Mouse (Mus musculus) heart, adult 9 months (tissue): ENCODE measurements around the gene Macf1.

Experiments used
- DNase-seq, 2 experiments: peaks; one replicate each; pipeline ENCODE4 v3.0.0; 2022; ENCODE audit warnings: low spot score in 2 of 2

Gene Macf1

DNA sequence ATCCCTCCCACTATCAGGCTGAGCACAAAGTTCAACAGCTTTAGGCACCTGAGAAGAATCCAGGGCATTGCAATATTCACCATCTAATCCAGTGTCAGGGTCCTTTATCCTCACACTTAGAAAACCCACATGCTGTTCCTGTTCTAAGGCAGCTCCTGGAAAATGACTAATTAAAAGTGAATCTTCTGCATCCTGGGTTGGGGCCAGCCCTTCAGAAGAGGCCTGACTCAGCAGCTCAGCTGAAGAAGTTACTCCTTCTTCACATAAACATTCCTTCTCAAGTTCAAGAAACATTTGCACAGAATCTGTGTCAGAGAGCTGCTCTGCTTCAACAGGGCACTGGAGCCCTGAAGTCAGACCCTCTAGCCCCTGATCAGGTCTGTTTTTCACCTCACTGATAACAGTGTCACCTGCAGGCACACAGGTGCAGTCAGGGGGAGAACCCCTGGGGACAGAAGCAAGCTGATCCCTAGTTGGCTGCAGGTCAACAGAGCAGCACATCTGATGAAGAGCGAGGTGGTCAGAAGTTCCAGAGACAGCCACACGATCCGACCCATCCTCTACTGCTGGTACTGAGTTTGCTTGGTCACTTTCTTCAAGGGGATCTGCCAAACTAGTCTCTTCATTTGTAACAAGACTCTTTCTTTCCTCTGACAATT, 275.0 kb downstream of the Macf1 start:
- no peak for DNase-seq

DNA sequence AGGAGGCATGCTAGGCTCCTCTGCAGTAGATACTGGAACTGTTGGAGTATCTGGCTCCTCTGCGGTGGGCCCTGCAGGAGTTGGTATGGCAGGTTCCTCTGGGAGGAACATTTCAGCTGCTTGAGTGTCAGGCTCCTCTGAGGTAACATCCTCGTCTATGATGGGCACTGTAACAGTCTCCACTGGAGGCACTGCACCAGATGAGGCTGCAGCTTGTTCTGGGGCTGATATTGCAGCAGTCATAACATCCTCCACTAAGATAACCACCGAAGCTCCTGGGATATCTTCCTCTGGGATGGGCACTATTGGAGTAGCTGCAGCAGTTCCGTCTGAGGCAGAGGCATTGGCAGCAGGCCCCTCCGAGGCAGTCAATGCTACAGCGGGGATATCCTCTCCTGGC, 276.4 kb downstream of the Macf1 start:
- DNase-seq, result no peak

DNA sequence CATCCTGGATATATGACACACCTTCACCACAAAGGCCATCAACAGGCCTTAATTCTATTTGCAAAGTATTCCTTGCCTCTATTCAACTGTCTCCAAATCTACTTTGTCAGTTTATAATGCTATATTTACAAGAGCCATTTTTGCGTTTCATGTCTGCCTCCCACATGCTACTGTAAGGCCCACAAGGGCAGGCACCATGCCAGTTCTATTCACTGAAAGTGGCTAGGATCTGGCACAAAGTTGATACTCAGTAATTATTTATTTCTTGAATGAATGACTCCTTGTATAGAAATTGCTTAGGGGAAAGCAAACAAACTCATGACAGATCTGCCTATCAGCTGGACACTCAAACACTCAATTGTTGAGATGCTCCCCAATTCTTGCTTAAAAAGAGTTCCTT, 280.1 kb downstream of the Macf1 start:
- peak in 1 of 2 experiments; percentile 26 for DNase-seq

- DNase-seq, result no peak
These were observed 281.9 kb downstream of the Macf1 start for GRCm38 (mm10) chr4:123402244-123402643.

GRCm38 (mm10) chr4:123401265-123401664, 282.9 kb downstream of the Macf1 start:
- DNase-seq, result no peak

GRCm38 (mm10) chr4:123397643-123398434, 286.3 kb downstream of the Macf1 start:
- DNase-seq, result peak; percentile 48 to 60

DNA sequence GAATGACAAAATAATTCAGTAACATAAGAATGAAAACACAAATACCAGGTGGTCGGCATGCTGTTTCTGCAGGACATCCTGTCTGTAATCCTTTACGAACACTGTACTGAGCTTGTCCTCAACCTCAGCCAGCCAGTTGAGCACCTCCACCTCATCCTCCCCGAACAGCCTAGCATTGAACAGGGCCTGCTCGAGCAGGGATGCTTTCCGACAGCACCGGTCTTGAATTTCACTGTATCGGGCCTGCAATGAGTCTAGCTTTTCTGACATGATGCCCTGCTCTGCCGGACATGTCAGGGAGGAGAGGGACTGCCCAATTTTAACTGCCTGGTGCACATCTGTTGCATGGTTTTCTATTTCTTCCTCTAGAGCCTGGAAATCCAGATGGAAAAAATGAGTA, 287.1 kb downstream of the Macf1 start:
- DNase-seq, result no peak

GRCm38 (mm10) chr4:123395435-123396000, 288.6 kb downstream of the Macf1 start:
- DNase-seq, result no peak

DNA sequence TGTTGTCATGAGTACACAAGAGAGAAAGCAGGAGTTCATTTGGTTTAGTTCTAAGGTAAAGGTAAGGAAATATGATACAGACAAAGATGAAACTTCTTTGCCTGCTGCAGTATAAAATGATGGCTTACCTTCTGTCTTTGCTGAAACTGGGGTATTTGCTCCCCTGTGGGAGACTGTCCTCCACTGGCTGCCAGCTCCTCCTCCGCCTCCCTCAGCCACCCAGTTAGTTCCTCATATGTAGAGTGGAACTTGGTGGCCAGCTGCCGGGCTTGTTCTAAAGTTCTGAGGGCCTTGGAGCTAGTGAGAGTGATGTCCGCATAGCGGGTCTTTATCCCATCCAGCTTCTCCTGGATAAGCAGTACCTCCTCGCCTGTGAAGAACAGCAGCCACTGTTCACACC, 289.3 kb downstream of the Macf1 start:
- DNase-seq, result no peak

DNA sequence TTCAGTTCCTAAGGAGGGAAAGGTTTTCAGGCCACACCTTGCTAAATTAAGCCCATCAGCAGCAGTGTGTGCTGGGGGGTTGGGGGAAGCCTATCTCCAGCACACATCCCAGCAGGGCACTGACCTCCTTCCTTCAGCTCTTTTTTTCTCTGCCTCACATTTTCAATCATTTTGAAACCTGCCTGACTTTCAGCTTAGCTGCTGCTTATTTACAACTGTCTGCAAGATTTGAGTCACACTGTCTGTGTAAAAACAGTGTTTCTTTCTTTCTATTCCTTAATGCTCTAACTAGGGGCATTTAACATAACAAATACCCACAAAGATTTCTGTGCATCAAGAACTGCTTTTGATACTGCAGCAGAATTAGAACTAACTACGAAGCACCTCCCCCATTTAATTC, 289.9 kb downstream of the Macf1 start:
- no peak for DNase-seq

- DNase-seq, result no peak
These were observed 291.2 kb downstream of the Macf1 start for GRCm38 (mm10) chr4:123393004-123393403.

- no peak for DNase-seq
These were observed 292.0 kb downstream of the Macf1 start for GRCm38 (mm10) chr4:123392187-123392586.

DNA sequence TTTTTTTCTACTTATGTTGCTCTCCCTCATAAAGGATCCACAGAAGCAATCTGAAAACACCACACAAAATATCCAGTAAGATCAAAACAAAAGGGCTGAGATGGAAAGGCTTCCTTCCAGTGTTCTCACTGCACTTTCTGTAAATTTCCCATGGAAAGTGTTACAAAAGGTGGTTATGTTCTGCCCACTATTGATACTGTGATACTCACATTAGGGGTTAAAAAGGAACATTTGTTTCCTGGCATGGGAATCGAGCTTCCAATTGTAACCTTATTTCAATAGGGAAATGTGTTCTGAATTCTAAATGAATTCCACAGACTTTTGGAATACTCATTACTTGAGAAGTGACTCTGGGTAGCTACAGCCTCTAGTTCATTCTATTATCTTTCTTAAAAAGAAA, 299.1 kb downstream of the Macf1 start:
- DNase-seq, result no peak

- no peak for DNase-seq
These were observed 301.0 kb downstream of the Macf1 start for GRCm38 (mm10) chr4:123383173-123383572.

DNA sequence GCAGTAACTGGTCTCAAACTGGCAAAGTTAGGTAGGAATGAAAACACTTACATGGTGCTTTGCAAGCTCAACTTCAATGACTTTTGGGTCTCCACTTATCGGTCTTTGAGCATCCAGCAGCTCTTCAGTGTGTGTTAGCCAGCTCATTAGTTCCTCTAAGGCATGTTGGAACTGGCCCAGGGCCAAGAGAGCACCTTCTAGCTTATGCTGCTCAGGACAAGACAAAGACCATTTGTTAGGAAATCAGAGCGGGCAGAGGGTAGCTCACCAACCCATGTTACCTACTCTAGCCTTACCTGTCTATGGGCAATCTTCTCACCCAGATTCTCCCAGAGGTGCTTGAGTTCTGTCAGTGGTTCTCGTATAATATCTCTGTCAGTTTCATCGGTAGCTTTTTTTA, 302.1 kb downstream of the Macf1 start:
- DNase-seq, result no peak

DNA sequence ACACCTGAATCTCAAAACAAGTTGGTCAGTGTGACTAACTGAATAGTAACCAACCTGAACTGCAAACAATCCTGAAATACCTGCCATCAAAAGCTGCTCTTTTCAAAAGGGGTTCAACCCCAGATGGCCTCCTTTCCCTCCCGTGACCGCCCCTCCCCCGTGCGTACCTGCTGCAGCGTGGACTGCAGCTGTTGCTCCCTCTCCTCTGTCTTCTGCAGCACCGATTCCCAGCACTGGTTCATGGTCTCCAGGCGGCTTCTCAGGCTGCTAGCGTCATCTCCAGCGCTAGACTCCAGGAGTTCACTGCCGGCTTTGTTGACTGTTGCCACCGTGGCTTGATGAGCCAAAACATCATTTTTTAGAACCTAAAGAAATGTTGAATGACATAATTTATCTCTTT, 302.6 kb downstream of the Macf1 start:
- no peak for DNase-seq

- no peak for DNase-seq
These were observed 308.1 kb downstream of the Macf1 start for GRCm38 (mm10) chr4:123376031-123376430.

GRCm38 (mm10) chr4:123374316-123375008, 309.7 kb downstream of the Macf1 start:
- DNase-seq, result no peak

DNA sequence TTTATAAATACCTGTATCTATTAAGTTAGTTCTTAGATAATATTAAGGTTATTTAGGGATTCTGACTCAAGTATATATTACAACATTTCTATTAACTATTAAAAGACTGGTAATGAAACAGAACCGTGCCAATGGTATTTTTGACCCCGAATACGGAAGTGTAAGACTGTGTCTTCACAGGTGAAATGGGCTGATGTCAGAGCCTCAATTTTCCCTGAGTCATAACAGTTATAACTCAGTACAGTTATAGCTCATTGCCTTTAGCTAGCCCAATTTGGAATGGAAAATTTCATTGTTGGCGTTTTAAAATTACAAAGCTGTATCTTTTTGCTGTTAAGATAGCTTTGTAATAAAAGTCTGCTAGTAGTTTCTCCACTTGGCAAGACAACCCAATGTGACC, 320.6 kb downstream of the Macf1 start:
- DNase-seq, result no peak

DNA sequence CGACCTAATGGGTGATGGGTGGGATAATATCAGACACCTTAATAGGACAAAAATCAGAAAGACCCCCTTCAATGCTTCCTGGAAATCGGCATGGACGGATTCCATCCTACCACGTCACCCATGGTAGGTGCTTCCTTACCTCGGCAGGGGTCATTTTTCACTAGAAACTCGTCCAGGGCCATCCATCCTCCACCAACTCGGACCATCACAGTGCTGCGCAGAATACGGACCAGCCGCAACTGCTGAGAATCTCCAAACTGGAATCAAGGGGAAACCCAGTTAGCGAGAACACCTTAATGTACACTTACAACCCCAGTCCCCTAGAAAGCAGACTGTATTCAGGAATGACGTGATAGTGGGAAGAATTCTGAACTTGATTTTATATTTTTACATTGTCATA, 323.4 kb downstream of the Macf1 start:
- no peak for DNase-seq

GRCm38 (mm10) chr4:123358613-123359012, 325.5 kb downstream of the Macf1 start:
- DNase-seq, result no peak

DNA sequence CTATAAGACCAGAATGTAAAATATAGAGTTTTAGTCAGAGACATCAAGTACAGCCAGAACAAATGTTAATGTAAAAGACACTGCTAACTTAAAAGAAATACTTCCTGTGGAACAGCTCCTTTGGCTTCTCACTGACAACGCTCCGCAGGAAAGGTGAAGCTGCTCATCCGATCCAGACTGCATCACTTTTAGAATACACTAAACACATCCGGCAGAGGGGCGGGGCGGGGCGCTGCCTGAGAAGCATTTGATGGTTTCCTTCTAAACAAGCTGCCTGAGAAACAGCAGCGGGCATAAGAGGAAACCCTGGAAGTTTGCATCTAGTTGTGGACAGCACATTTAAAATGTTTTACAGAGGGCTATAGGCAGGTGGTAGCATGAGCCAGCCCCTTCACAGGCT, 328.2 kb downstream of the Macf1 start:
- no peak for DNase-seq
